Mouse (Mus musculus) urinary bladder, postnatal 25 days (tissue): ENCODE data around the gene Dcakd.
"Not testable (repeated sequence)": the region's sequence is repeated elsewhere in the genome, so short reads cannot be mapped to it uniquely, and the experiment has no call there.

Source experiments
- DNase-seq: peaks from one replicate; pipeline ENCODE4 v3.0.0; 2022; ENCODE audit warnings: low spot score

Gene Dcakd

DNA sequence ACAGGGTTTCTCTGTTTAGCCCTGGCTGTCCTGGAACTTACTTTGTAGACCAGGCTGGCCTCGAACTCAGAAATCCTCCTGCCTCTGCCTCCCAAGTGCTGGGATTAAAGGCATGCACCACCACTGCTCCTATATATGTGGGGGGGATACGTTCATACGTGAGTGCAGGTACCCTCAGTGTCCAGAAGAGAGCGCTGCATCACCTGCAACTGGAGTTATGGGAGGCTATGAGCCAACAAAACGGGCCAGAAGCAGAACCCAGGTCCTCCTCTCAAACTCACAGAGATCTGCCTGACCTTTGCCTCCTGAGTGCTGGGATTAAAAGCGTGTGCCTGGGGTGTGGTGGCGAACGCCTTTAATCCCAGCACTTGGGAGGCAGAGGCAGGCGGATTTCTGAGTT is 52.2 kb downstream of the Dcakd start:
- DNase-seq = not testable (repeated sequence)

DNA sequence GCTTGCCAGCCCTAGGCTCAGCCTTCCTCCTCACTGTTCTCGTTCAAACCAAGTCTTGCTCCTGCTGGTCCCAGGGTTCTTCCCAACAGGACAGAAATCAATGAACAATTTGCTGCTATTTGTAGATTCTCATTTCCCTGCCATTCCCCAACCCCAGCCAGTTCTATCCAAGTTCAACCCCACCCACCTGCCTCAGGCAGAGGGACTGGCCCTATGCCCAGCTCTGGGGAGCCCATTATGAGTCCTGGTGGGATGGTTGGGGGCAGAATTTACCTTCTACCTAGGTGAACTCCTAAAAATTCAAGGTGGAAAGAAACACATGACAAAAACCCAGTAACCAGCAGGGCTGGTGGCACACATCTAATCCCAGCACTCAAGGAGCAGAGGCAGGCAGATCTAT is 55.8 kb downstream of the Dcakd start:
- DNase-seq = no peak

DNA sequence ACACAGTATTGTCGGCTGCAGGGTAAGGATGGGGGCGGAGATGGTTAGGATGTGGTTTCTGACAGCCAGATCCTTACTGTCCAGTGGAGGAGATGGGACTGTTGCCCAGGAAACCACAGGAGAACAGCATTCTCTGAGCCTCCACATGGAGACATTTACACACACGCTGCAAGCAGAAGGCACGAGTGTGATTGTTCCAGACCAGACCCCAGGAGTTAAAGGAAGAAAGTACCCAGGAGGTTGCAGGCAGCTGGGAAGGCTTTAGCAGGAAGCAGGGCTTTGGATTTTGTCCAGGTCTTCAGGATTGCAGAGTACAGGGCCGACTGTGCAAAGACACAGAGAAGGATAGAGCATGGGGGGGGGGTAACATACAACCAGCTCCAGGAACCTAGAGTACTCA is 56.5 kb downstream of the Dcakd start:
- DNase-seq = no peak

GRCm38 (mm10) chr11:102964547-102965091 is 63.5 kb downstream of the Dcakd start:
- no peak for DNase-seq

DNA sequence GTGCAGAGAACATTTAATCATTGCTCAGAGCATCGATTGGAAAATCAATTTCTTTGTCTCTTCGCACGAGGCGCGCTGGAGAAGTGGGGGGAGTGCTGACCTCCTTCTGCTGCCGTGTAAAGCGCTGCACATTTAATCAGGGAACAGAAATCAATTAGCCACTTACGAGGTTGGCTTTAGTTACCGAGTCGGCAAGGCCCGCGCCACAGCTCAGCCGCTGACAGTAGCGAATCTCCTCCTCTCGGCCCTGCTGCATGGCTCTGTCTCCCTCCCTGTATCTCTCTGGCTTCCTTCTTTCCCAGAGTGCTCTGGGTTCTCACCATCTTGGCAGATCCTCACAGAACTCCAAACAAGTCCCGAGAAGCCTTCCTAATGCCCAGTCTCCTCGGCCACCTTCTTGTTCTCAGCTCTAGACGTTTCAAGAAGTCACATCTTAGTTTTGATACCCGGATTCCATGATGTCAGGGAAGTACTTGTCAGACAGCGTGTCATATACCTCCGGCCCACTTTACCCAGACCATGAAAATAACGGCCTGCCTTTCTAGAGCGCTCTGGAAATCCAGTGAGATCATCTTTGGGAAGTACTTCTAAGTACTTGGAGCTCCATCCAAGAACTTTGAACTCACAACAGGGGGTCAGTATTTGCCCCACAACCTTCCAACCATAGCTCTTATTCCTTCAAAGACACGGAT is 64.1 kb downstream of the Dcakd start:
- DNase-seq = no peak

DNA sequence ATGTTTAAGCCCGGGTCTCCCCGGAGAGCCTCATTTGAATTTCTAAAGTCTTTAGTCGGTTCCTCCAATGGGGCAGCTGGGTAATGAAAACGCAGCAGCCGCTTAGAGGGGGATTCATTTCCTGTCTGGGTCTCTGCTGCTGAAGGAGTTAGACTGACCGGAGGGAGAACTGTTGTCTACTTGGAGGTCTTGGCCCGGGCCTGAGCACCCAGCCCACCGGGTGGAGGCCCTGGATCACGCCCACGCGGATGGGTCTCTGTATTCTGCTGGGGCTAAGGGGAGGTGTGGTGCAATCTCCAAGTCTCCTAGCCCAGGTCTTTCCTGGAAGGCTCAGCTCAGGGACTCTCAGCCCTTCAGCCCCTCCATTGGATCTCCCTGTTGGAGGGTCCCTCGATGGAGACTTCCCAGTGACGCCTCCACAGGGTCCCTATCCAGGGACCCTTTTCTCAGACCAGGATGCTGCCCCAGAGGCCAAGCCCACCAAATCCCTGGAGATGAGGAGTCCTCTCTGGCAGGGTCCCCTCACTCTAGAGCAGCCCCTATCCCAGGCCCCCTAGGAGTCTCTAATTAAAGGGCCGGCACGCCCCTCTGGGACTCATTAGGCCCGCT is 64.8 kb downstream of the Dcakd start:
- no peak for DNase-seq

- no peak for DNase-seq
Observed at GRCm38 (mm10) chr11:102962861-102963245, 65.3 kb downstream of the Dcakd start.

GRCm38 (mm10) chr11:102961082-102961481 is 67.1 kb downstream of the Dcakd start:
- no peak for DNase-seq

- DNase-seq = no peak
Observed at GRCm38 (mm10) chr11:102958870-102959269, 69.3 kb downstream of the Dcakd start.

- DNase-seq = no peak
Observed at GRCm38 (mm10) chr11:102958431-102958830, 69.7 kb downstream of the Dcakd start.

DNA sequence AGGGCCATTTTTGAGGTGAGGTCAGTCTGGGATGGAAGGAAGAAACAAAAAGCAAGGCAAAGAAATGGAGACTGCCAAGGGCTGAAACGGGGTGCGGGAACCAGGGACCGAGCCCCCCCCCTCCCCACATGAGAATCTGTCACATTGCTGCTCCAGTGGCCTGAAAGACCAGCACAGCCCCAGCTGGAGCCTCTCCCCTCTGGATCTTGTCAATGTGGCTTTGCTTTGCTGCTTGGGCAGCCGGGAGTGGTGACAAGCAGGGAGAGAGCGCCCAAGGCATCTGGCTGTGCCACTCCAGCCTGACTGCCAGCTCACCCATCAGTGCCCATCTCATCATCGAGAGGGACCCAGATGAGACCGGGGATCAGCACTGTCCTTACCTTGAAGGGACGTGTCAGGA is 70.4 kb downstream of the Dcakd start:
- DNase-seq = no peak

DNA sequence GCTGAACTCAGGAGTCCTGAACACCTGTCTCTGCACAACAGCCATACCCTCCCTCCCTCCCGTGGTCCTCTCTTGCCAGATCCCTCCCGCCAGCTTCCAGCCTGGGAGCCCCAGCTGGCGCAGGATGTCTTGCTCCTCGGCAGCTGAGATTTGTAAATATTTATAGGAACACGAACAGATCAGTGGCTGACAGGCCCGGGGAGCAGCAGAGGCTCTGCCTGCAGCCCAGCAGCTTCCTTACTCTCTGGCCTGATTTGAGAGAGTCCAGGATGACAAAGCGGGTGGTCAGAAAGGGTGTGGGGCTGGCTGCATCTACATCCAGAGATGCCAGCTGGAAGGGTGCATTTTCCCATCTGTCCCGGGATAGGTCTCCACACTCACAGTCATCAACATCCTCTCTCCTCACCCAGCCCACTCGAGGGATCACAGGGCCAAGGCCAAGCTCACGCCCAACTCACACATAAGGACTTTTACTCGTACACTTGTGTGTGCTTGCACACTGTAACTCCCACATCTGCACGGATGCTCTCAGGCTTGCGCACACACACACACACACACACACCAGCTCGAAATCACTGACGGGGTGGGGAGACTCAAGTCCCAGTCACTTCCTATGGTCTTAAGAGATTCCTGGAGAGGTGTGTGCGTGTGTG is 71.0 kb downstream of the Dcakd start:
- no peak for DNase-seq

- DNase-seq = no peak
Observed at GRCm38 (mm10) chr11:102952922-102953321, 75.2 kb downstream of the Dcakd start.

- peak; percentile 26 for DNase-seq
Observed at GRCm38 (mm10) chr11:102948043-102948961, 79.8 kb downstream of the Dcakd start.

DNA sequence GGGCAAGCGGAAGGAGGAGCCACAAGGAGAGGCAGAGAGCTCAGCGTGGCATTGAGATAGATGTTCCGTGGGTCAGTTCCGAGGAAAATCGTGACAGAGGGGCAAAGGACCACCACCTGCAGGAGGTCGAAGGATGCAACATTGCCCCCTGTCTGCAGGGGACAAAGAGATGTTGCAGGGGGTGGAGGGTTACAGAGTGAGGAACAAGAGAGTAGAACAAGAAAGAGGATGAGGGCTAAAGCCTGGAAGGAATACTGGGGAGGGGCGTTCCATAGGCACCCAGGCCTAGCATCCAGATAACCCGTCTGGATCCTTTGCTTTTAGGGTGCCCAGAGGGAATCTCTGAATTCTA is 81.2 kb downstream of the Dcakd start:
- DNase-seq = no peak

GRCm38 (mm10) chr11:102946265-102946991 is 81.7 kb downstream of the Dcakd start, which contains the start of gene C1ql1:
Gene C1ql1, minus strand, starts transcription at chr11:102946688.
- DNase-seq = peak; percentile 79

DNA sequence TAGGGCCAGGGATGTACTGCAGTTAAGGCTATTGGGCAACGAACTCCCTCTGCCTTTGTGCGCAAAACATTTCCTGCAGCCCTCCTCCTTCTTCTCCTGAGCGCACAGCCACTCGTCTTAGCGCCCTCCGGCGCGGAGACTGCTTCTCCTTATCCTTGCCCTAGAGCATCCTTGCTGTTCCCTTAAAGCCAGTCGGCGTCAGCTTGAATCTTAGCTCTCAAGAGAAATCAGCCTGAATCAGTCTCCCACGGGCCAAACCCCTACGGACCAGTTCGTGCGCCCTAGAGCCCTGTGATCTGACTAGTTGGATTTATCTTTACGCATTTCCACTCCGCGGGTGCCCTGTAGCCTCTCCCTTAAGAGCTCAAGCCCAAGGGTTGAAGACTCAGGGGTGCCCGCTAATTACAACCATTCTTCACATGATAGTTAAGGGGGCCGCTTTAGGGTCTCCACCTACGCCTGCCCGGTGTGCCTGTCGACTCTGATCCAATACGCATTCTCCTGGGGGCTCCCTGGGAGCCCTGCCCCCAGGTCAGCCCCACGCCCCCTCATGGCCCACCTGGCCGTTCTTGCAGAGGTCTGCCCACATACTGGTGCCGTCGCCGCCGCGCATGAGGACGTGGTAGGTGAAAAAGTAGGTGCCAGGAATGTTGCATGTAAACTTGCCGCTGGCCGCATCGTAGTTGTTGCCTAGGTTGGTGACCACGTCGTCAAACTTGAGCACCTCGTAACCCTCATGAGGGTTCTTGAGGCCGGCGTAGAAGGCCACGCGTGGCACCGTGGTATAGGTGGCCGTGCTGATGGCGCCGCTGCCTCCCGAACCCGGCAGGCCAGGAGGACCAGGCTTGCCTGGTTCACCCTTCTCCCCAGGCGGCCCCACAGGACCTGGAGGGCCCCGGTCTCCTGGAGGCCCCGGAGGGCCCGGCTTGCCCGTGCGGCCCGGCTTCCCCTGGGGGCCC is 82.5 kb downstream of the Dcakd start:
- DNase-seq = no peak
